Comparison of ENCODE assay signal across 8 mouse cellular contexts in genomic region chr10:62865167-62866034, GRCm38 (mm10). TPM values are rescaled to one million over a fixed set of nuclear protein-coding genes. Genes with fewer than 3 reads are reported as not detected.
A peak's percentile ranks its signal among the peaks of the same experiment; 100 is the strongest.
DNase-seq lines count a peak whose midpoint lies in the region; ATAC-seq and TF ChIP-seq lines count a peak whose summit lies in the region.

No protein-coding gene starts in this region.

- H3K9me3 ChIP-seq in forebrain, embryonic 14.5 days (replicated peaks; ENCODE audit: control insufficient read depth, low read length): no peaks in the 10 kb centered on the region
- no peaks in the 10 kb centered on the region for H3K9me3 ChIP-seq in liver, embryonic 14.5 days (ENCODE audit: control insufficient read depth, low read length)
- no peaks in the 10 kb centered on the region for H3K9me3 ChIP-seq in neural tube, embryonic 11.5 days (ENCODE audit: control insufficient read depth, low read length)

- intact Hi-C loops in heart, postnatal 10 days (cut with DNase I): loop anchor here (2.0 to 5.0 kb wide), 2 partner anchors 21 to 57 kb away; partner anchors contain the start of gene Slc25a16

- 1% methylated on average over 28 of the region's 28 CpGs for WGBS in forebrain, embryonic 14.5 days
- 2% methylated on average over 28 of the region's 28 CpGs for WGBS in liver, embryonic 14.5 days (ENCODE audit: insufficient replicate concordance)
- 3% methylated on average over 28 of the region's 28 CpGs for WGBS in neural tube, embryonic 11.5 days

- no peak for TF ChIP-seq EP300 in liver, embryonic 14.5 days (IDR thresholded peaks at IDR 0.05; ENCODE audit: low read depth)

- peak overlapping the region; percentile 43 for H3K4me3 ChIP-seq in forebrain, embryonic 14.5 days (ENCODE audit: low read depth, low read length)
- peak overlapping the region; percentile 36 to 55 for H3K4me3 ChIP-seq in liver, embryonic 14.5 days (ENCODE audit: insufficient read depth in 1 of 2, low read depth in 2 of 2, low read length in 2 of 2)
- H3K4me3 ChIP-seq in neural tube, embryonic 11.5 days (ENCODE audit: low read depth, low read length): peak overlapping the region; percentile 44

- H3K27me3 ChIP-seq in forebrain, embryonic 14.5 days (replicated peaks; ENCODE audit: control insufficient read depth, insufficient read depth, low read length): no peaks in the 10 kb centered on the region
- no peaks in the 10 kb centered on the region for H3K27me3 ChIP-seq in liver, embryonic 14.5 days (ENCODE audit: control insufficient read depth, insufficient read depth, low read length)
- no peaks in the 10 kb centered on the region for H3K27me3 ChIP-seq in neural tube, embryonic 11.5 days (ENCODE audit: control insufficient read depth, insufficient read depth, low read length)

- H3K4me1 ChIP-seq in forebrain, embryonic 14.5 days (ENCODE audit: control insufficient read depth, insufficient read depth, low read length): peaks cover 21% of the 10 kb centered on the region
- H3K4me1 ChIP-seq in liver, embryonic 14.5 days (replicated peaks; ENCODE audit: control insufficient read depth in 2 of 2, insufficient read depth in 2 of 2, low read length in 1 of 2): peaks cover 0 to 7% of the 10 kb centered on the region in 2 experiments; a peak in 1 of 4 replicates
- peaks cover 7% of the 10 kb centered on the region; the same call in 1 of the 2 replicates for H3K4me1 ChIP-seq in neural tube, embryonic 11.5 days (ENCODE audit: control insufficient read depth, insufficient read depth, low read length)

- H3K36me3 ChIP-seq in forebrain, embryonic 14.5 days (ENCODE audit: control insufficient read depth, insufficient read depth, low read length): 0 out of 2 replicates have a peak, but pooled peaks cover 4% of the 10 kb centered on the region
- no peaks in the 10 kb centered on the region for H3K36me3 ChIP-seq in liver, embryonic 14.5 days (replicated peaks; ENCODE audit: control insufficient read depth, insufficient read depth, low read depth)
- no peaks in the 10 kb centered on the region for H3K36me3 ChIP-seq in neural tube, embryonic 11.5 days (ENCODE audit: control insufficient read depth, insufficient read depth, low read length)

- TF ChIP-seq CTCF in liver, embryonic 14.5 days (IDR thresholded peaks at IDR 0.05; ENCODE audit: low read depth): no peak

- peak overlapping the region; percentile 66 for H3K4me2 ChIP-seq in forebrain, embryonic 14.5 days (ENCODE audit: low read length)
- peak overlapping the region; percentile 69 for H3K4me2 ChIP-seq in liver, embryonic 14.5 days (ENCODE audit: low read depth)
- H3K4me2 ChIP-seq in neural tube, embryonic 11.5 days (ENCODE audit: low read depth): peak overlapping the region; percentile 63

- ATAC-seq in cerebellum, adult (ENCODE audit: insufficient number of reproducible peaks, low FRiP score, low TSS enrichment): peak; percentile 94
- ATAC-seq in forebrain, embryonic 14.5 days: peak; percentile 98
- ATAC-seq in liver, embryonic 14.5 days (ENCODE audit: insufficient read depth): peak; percentile 69
- peak; percentile 95 for ATAC-seq in neural tube, embryonic 11.5 days (ENCODE audit: insufficient read depth, low FRiP score, low TSS enrichment)

- peak overlapping the region; percentile 94 for H3K27ac ChIP-seq in forebrain, embryonic 14.5 days (ENCODE audit: low read depth, low read length)
- no peak overlapping the region for H3K27ac ChIP-seq in liver, embryonic 14.5 days
- peak overlapping the region; percentile 75 for H3K27ac ChIP-seq in neural tube, embryonic 11.5 days (ENCODE audit: low read depth, low read length)

- peak overlapping the region; percentile 79 for H3K9ac ChIP-seq in forebrain, embryonic 14.5 days (ENCODE audit: low read length)
- peak overlapping the region; percentile 12; the same call in 1 of the 2 replicates for H3K9ac ChIP-seq in liver, embryonic 14.5 days (replicated peaks)
- H3K9ac ChIP-seq in neural tube, embryonic 11.5 days (ENCODE audit: low read length): peak overlapping the region; percentile 74

- DNase-seq in CD8-positive naive resting alpha-beta T cell, adult 2 months (ENCODE audit: low read depth in 2 of 2, low spot score in 2 of 2): peak; percentile 35 to 47
- DNase-seq in forebrain, embryonic 14.5 days (ENCODE audit: low spot score): peak; percentile 97
- peak; percentile 89 for DNase-seq in heart, postnatal 10 days
- DNase-seq in kidney, postnatal 36 days: peak; percentile 70 to 80
- DNase-seq in liver, embryonic 14.5 days (ENCODE audit: low read depth in 3 of 3, low spot score in 3 of 3): peak in 1 of 3 experiments; percentile 19
- peak; percentile 86 for DNase-seq in neural tube, embryonic 11.5 days (ENCODE audit: low spot score)
- peak; percentile 95 for DNase-seq in telencephalon, adult 2 months (ENCODE audit: low read depth, low spot score)

RNA-seq across cellular contexts. Expression of gene Tet1, which starts 43.4 kb away (rescaled TPM):
- 25.0 and 38.1 TPM in 2 replicates for polyA plus RNA-seq in forebrain, embryonic 14.5 days (2014; fragmentation: Nextera tagmentation; extraction: Ambion mirVana)
- total RNA-seq in heart, postnatal 10 days (2021): 10 to 100 TPM; 23.3 to 35.6 TPM
- polyA plus RNA-seq in liver, embryonic 14.5 days (2012; rRNA removed): 0.21 and 0.23 TPM in 2 replicates
- 0.99 and 1.9 TPM in 2 replicates for polyA plus RNA-seq in liver, embryonic 14.5 days (2014; fragmentation: Nextera tagmentation; extraction: Ambion mirVana)
- 30.1 and 30.4 TPM in 2 replicates for polyA plus RNA-seq in neural tube, embryonic 11.5 days (2014; fragmentation: Nextera tagmentation; extraction: Ambion mirVana)

RNA-seq across cellular contexts. Expression of gene Slc25a16, which starts 55.0 kb away (rescaled TPM):
- 16.7 and 17.1 TPM in 2 replicates for polyA plus RNA-seq in forebrain, embryonic 14.5 days (2014; fragmentation: Nextera tagmentation; extraction: Ambion mirVana)
- 10 to 100 TPM; 29.5 to 30.7 TPM for total RNA-seq in heart, postnatal 10 days (2021)
- polyA plus RNA-seq in liver, embryonic 14.5 days (2012; rRNA removed): 4.8 and 6.2 TPM in 2 replicates
- polyA plus RNA-seq in liver, embryonic 14.5 days (2014; fragmentation: Nextera tagmentation; extraction: Ambion mirVana): 7.0 and 8.9 TPM in 2 replicates
- 11.6 and 12.1 TPM in 2 replicates for polyA plus RNA-seq in neural tube, embryonic 11.5 days (2014; fragmentation: Nextera tagmentation; extraction: Ambion mirVana)

Comparison
In these comparisons a context has a peak if more than half of its experiments do, and no peak if none do; other contexts are left out.
1. H3K9ac ChIP-seq: peak in every context shown above with its lines; median percentile 79 in forebrain, embryonic 14.5 days; 74 in neural tube, embryonic 11.5 days; 12 in liver, embryonic 14.5 days.